Mouse (Mus musculus): Measurements from ENCODE around the gene Bckdhb.
"Not testable (repeated sequence)": the region's sequence is repeated elsewhere in the genome, so short reads cannot be mapped to it uniquely, and the experiment has no call there.

Gene Bckdhb

DNA sequence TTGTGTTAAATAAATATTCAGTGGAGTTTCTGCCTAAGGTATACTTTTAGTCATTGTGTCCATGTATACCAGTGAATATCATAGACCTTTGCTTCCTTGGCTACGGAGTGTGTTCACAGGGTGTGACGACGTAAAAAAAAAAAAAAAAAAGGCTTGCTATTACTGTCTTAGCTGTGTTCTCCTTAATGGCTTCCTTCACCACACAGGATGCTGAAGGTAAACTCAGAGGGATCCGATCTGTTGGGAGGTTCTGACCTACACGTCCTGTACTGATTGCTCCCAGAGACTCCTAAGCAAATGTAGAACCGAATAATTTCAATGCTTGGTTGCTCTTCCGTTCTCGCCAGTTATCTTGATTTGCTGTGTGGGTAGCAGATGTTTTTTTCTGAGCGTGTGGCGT, 38.4 kb downstream of the Bckdhb start:
- no peak for DNase-seq (ENCODE audit: low read depth)

DNA sequence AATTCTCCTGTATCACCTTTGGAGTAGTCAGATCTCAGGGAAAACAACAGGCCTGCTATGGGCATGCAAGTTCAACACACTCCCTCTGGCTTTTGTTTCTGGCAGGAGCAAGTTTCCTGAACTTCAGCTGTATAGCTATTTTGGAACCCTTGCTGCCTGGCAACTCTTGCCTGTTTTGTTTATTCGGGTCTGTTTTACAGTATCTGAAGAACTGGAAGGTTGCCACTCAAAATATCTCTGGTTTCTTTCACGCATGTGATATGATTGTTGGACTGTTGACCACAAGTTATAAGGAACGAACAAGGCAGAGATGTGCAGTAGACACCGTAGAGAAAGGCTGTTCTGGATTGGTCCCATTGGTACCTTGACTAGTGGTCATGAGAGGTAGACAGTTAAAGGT, 39.4 kb downstream of the Bckdhb start:
- peak; percentile 33 for DNase-seq (ENCODE audit: low read depth)

DNA sequence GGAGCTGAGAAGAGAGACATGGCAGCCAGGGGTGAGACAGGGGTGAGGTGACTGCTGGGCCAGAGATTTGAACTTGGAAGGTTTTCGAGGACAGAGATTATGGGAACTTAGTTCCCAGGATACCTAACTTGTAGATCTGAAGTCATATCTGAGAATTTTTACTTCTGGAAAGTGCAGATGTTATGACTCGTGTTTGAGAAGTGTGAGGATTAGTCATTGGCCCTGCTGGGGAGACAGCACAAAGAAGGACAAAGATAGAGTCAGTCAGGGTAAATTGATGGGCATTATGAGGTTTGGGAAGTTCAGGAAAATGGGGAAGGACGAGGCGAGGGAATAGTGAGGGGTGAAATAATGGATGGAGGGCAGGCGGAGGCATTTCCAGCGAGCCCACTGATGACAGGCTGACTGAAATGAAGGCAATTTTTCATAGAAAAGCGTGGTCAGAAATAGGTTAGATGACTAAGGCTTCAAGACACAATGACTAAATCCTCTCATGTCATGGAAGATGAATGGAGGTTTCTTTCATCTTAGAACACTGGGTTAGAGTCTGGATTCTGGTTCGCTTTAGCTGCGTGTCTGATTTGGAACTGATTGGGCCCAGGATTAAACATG, 42.6 kb downstream of the Bckdhb start:
- DNase-seq (ENCODE audit: low read depth): peak; percentile 36

DNA sequence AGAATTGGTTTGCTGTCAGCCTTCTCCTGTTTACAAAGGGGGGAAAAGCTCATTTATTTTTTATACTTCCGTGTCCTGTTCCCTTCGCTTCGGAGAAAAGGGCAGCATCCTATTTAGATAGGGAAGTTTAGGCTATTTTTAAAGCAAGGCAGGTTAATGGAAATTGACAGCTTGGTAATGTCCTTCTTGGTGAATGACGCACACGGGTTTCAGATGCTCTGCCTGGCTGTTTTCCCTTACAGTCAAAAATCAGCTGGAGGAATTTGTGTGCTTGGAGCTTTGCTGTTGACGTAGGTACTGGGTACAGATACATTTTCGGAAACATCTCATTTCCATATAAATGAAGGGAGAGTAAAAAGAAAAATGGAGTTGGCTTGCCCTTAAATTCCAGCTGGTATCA, 44.4 kb downstream of the Bckdhb start:
- no peak for DNase-seq (ENCODE audit: low read depth)

DNA sequence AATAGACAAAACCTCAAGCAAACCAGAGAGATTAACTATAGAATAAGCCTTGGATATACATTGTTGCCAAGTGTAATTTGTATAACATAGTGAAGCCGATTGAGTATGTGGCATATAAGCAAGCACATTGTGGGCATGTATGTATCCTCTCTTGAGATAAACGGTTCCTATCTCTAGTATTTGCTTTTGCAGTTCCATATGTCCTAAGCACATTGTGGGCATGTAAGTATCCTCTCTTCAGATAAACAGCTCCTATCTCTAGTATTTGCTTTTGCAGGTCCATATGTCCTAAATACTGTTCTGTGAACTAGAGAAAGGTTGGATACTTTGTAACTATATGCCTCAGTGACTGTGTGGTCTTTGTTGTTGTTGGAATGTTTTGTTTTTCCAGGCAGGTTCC, 48.5 kb downstream of the Bckdhb start:
- DNase-seq (ENCODE audit: low read depth): no peak

DNA sequence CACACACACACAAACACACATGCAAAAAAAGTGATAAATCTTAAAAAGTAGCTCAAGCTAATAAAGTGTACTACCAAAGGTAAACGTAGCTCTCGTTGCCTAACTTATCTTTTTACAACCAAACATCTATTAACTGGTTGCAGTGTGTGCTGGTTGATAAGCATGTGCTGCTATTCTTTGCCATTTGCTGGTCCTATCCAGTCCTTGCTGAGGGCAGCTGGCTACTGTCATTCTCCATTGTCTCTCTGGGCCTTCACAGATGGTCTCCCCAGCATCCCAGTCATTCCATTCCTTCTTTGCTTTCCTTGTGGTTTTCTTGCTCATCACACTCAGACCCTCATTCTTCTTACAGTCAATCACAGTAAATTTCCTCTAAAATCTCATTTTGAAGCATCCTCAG, 50.9 kb downstream of the Bckdhb start:
- DNase-seq (ENCODE audit: low read depth): no peak

DNA sequence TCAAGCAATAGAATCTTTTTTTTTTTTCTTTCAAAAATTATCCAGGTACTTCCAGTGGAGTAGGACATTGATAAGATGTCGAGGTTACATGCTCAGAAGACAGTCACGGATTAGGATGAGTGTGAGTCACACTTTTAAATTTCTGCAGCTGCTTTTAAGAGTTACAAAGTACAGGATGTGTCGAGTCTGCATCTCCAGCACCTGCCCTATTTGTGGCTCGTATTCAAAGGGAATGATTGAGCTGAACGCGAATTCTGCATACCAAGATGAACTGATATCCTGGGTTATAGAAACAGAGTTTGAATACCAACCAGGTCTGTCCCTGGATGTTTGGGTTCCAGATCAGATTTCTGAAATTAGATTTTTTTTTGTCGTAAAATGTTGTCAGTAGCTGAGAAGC, 56.3 kb downstream of the Bckdhb start:
- DNase-seq (ENCODE audit: low read depth): no peak

DNA sequence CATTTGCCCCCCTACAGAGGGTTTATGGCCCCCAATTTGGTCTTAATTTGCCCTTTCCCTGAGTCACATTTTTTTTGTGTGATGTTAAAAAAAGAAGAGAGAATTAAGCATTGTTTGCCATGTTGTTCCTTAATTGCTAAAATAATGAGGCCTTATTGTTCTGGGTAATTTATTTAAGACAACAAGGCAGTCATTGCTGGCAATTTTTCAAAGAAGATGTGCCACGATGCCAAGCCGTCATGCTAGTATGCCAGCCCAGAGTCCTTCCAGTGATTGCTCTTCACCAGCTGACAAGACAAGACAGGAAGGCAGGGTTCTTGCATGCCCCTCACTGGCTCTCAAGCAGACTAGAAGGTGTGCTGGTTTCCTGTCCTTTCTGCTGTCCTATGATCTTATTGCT, 84.0 kb downstream of the Bckdhb start:
- DNase-seq (ENCODE audit: low read depth): no peak

DNA sequence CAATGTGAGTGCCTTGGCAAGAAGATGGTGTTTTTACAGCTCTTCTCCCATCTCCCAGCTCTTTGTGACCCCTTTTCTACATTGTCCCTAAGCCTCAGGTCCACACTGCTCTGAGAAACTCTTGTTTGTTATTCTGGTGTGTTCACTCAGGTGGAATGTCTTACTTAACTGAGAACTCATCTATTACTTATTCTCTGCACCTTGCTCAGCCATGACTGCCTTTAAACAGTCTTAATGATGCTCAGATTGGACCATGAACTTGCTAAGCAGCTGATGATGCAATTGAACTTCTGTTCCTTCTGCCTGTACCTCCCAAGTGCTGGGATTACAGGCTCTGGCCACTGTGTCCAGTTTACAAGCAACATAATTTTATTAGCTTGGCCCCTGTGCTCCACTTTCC, 86.2 kb downstream of the Bckdhb start:
- DNase-seq (ENCODE audit: low read depth): no peak

DNA sequence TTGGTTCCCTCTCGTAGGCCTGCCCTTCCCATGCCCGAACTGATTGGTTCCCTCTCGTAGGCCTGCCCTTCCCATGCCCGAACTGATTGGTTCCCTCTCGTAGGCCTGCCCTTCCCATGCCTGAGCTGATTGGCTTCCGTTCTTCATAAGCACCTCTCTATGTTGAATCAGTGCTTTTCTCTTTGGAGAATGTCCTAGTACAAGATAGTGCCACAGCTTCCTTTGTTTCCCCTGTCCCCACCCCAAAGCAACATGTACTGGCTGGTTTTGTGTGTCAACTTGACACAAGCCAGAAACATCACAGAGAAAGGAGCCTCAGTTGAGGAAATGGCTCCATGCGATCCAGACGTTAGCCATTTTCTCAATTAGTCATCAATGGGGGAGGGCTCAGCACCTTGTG, 93.2 kb downstream of the Bckdhb start:
- DNase-seq (ENCODE audit: low read depth): not testable (repeated sequence)

DNA sequence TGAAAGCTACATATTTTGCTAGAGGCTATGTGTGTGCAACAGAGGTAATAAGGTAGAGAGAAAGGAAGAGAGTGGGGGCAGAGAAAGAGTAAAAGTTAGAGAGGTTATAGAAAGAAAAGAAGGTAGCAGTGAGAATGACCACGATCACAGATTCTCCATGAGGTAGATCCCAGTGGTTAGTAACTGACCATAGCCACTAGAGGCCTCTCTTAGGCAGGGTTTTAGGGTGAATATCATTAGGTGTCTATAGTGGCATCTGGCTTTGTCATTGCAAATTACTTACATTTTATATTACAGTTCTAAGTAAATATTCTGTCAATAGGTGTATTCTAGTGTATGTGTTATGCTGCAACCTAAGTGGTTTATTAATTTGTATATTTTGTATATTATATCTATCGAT, 94.7 kb downstream of the Bckdhb start:
- peak; percentile 62 for DNase-seq (ENCODE audit: low read depth)

DNA sequence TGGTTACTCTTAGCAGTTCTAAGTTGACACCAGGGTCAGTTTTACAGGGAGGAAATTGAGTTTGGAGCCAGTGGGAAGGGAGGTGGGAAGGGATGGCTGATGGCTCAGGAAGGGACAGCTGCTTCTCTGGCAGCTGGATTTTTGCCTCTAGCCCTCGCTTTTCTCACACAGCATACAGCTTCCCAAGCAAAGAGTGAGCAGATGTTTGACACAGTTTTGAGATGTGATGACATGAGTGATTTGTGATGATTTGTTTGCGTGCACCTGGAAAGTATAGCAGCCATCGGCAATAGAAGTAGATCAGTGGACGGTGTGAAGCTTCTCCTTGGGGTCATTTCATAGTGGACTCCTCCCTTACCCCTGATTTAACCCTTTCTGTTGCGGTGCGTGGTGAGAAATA, 96.2 kb downstream of the Bckdhb start:
- DNase-seq (ENCODE audit: low read depth): no peak

DNA sequence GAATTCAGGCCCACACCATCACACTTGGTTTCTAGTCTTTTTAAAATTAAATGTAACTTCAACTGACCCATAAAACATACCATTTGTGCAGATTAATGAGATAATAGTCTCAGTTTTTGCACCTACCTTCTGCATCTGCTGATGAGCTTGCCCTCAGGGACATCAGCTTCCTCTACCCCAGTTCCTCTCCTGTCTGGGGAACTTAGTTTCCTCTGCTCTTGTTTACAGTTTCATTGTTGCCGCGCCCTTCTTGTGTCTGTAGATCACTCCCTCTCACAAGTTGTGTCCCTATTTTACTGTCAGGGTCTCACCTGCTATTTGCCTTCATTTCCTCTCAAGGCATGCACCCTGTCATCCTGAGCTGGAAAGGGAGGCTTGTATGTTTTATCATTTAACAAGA, 103.2 kb downstream of the Bckdhb start:
- no peak for DNase-seq (ENCODE audit: low read depth)

DNA sequence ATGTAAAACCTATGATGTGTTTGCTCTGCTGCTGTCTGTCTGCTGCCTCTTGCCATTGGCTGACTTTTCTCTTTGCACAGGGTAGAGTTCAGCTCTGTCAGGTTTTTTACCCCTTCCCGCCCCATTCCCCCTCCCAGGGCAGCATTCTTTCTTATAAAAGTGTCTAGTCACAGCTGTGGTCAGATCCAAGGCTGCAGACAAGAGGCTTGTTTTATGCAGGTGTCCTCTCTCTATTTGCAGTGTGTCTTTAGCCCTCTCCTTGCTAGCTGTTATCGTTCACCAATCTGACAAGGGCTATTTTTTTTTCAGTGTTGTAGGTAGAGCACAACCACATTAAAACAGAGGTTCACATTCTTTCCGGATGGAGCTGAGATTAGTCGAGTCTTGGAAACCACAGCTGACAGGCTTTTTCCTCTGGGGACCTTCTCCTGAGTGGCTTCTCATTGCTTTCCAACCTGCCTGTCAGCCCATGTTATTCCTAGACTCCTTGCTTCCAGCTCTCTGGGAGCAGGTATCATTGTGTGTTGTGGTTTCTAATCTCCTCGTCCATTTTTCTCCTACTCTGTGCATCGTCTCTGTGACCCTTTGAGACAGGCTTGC, 105.8 kb downstream of the Bckdhb start:
- no peak for DNase-seq (ENCODE audit: low read depth)

DNA sequence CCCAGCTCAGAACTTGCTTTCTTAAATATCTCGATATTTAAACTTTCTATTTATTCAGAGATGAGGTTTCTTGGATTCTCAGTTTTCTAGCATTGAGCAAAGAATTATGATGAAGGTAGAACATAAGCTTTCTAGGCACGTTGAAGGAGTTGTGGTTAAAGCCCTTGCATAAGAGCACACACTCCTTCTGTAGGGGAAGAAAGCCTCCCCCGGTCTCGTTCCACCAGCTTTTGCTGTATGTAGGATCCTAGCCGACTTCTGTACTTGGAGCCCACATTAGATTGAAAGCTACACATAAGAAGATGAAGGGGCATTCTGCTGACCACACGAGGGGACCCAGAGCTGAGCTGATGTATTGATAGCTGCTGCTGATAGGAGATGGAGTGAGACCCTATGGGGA, 106.5 kb downstream of the Bckdhb start:
- DNase-seq (ENCODE audit: low read depth): no peak

DNA sequence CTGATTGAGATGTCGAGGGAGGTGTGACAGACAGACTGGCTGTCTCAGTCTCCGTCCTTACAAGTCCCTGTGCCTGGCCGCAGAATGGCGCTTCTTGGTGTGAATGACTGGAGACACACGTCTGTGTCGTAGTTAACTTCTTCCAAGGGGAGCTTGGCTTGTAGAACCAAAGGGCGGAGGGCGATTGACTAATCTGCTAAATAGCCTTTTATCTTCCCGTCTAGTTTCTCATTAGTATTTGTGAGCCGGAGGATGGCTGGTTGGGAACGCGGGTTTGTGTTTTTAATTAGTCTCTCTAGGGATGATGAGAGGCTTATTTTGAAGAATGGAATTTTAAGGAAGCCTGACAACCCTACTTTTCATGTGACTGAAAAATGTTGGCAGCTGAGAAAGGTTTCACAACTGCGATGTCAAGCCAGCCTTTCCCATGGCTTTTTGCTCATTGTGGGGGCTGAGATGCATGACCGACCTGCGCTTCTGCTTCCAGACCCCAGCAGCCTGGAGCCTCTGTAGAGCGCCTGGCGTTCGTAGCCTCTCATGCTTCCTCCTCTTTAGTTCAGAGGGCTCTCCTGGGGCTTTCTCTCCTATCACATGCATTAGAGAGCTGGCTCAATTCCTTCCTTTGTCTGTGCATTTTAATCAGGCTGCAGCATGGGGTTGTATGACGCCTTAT, 107.9 kb downstream of the Bckdhb start:
- peak; percentile 50 for DNase-seq (ENCODE audit: low read depth)

DNA sequence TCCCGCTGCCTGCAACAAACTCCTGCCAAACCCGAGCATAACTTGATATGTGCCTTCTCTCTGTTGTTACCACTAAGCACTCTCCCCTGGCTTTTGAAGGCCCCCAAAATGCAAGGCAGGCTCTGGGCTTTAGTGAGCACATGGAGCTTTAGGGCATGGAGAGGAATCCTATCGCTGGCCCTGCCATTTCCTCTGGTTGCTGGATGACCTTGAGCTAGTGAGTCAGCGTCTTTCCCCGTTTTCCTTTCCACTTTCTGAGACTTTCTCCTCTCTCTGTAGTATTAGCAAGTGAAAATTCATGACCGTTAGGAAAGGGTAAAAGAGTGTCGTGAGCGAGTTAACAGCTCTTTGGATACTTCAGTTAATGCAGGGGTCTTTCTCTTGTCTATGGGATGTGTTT, 111.1 kb downstream of the Bckdhb start:
- DNase-seq (ENCODE audit: low read depth): no peak

DNA sequence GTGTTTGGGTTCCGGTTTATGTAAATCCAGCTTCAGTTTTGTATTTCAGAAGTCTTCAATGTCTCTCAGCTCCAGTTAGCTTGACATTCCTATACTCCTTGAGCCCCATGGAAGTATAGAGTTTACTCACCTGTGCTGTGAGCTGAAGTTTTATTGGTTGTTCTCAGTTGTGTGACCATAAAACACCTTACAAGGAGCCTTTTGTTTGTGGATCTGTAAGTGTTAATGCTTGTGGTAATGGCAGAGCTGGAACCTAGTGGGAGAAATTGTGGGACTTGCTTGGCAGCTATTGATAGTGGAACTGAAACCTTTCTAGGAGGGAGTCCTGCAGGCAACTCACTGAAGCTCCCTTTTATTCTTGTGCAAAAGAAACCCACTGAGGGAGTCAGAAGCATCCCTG, 112.3 kb downstream of the Bckdhb start:
- no peak for DNase-seq (ENCODE audit: low read depth)

DNA sequence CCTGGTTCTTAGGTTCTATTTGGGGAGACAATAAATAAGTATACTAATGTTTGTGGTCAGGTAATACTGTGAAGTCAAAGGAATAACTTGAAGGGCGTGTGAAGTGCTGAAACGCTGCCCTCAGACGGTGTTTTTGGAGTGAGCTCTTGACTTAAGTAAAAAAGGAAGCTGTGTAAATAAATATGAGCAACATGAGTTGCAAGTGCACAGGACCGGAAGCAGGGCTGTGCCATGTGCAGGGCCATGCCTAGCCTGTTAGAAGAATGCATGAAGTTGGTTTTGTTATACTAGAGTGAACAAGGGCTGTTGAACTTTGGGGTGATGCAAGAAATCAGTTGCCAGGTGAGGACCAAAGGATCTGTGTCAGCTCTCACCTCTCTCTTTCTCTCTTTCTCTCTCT, 114.0 kb downstream of the Bckdhb start:
- DNase-seq (ENCODE audit: low read depth): no peak

DNA sequence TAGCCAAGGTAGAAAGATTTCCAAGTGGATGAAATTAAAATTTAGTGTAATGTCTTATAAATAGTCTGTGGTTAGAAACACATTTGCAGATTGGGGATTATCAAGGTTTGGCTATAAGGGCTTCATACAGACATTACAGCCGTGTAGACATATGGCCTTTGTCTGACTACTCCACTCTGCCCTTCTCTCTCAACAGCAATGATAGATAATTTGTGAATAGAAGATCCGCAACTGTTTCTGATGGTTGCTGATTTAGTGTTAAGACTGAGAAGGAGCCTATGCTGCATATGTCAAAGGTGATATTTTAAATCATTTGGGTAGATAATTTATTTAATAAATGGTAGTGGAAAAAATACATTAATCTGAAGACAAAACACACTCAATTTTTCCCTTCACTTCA, 115.4 kb downstream of the Bckdhb start:
- no peak for DNase-seq (ENCODE audit: low read depth)

DNA sequence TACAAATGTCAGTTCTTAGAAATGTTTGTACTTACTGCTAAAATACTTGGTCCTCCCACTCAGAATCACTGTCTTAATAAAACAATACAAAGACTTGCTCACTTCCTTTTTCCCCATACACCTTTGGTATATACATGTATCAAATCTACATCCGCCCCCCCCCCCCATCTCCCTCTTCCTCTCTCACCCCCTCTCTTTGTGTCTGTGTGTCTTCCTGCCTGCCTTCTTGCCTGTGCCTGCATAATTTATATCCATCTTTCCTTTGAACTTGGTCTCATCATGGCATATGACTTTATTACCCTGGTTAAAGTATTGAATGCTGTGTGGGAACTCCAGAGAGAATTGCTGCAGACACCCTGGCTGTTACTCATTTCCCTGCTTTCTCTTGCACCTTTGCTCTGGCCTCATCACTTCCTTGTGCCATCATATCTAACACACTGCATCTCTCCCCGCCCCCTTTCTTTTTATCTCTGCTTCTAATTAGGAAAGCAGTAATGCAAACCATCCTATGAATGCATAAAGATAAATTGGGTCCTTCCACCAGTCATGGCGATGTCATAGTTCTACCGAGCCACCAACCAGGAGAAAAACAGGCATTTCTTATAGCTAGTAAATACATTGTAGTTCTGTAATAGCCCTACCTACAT, 116.8 kb downstream of the Bckdhb start:
- no peak for DNase-seq (ENCODE audit: low read depth)

DNA sequence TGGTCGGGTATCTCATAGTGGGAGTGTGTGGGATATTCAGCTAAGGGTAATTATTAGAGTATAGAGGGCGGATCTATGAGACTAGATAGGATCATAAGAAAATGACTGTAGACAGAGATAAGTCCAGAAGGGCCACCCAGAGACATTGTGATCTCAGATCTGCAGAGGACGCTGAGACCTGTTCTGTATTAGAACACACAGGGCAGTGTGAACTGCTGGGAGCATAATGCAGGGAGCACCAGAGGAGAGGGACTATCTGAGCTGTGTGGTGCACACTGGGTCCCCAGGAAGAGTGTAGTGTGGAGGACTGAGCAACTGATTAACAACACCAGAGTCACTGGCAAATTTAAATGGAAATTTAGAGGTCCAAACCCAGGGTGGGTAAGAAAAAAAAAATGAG, 117.6 kb downstream of the Bckdhb start:
- no peak for DNase-seq (ENCODE audit: low read depth)

DNA sequence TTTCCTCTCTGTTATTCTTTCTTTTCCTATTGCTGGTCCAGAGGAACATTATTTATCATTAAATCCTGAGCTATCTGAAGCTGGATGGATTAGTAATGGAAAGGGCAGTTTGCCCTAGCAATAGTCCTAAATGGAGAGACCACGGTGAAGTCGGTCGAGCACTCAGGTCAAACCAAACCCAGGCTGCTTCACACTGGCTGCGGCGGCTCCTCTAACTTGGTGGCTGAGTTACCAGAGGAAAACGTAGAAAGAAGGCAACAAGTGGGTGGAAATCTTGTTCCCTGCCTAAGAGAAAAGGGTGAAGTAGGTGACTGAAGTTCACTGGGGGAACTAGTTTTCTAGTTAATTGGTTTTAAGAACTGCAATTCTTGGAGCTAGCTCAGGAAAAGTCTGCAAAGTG, 119.2 kb downstream of the Bckdhb start:
- no peak for DNase-seq (ENCODE audit: low read depth)

Measured in NIH3T3 (cell line).